Mouse (Mus musculus) left cerebral cortex, postnatal 10 days (tissue): ENCODE measurements around the gene Vstm2b. TPM values are rescaled to one million over a fixed set of nuclear protein-coding genes. Genes with fewer than 3 reads are reported as not detected.

Experiments
- DNase-seq, 2 experiments: peaks; one replicate each; pipeline ENCODE4 v3.0.0; 2021 to 2022; ENCODE audit warnings: low spot score in 2 of 2, mixed read lengths in 1 of 2; ENCODE audit errors: extremely low spot score in 1 of 2
- intact Hi-C: fragments of 180-260 bp; cut with DNase I; formaldehyde crosslinking; loops from one replicate; pipeline ENCODE4 v1.15.1; 2025
- total RNA-seq, 2 experiments: library from RNA; stranded (reverse); gene quantifications; 2 replicates each; pipeline ENCODE4 v1.2.3; 2021

The Vstm2b gene
- 10 to 100 TPM; 67.4 to 76.1 TPM for total RNA-seq

GRCm38 (mm10) chr7:40898096-40898710 is at the start of gene Vstm2b:
TSS of gene Vstm2b (plus strand) at chr7:40898328.
- intact Hi-C loops, result loop anchor here (5.0 to 10.0 kb wide), 2 partner anchors 96 to 623 kb away; no protein-coding TSS in a partner anchor
- peak in 1 of 2 experiments; percentile 56 for DNase-seq

GRCm38 (mm10) chr7:40856088-40856625 is 42.0 kb upstream of the Vstm2b start:
- no peak for DNase-seq
- intact Hi-C loops, result no loop called here

- intact Hi-C loops, result no loop called here
- no peak for DNase-seq
Measured at GRCm38 (mm10) chr7:40873380-40873990, 24.6 kb upstream of the Vstm2b start.

DNA sequence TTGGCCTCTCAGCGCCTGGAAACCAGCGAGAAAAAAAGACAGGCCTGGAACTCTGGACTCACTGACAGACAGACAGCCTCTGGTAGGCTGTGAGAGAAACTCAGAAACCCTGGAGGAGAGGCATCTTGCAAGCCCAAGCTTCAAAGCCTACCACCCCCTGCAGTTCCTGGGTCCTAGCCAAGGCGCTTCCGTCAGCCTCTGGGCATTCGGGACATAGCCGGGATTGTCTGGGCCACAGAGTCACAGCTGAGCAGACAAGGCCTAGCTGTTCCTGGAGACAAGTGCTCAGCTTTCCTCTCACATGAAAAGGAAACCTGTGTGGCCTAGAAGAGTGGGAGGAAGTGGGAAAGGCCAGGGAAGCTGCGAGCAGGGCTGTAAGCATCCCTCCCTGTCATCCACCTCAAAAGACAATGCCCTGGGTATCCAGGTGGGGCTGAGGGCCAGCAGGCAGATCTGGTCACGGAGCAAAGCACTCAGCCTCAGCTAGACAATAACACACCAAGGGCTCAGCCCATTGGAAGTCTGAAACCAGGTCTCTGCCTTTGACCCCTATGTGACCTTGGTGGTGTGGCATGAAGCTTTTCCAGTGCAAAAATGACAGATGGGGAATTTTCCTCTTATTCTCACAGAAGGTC is 13.2 kb upstream of the Vstm2b start:
- peak; percentile 60 to 91 for DNase-seq
- intact Hi-C loops, result no loop called here

DNA sequence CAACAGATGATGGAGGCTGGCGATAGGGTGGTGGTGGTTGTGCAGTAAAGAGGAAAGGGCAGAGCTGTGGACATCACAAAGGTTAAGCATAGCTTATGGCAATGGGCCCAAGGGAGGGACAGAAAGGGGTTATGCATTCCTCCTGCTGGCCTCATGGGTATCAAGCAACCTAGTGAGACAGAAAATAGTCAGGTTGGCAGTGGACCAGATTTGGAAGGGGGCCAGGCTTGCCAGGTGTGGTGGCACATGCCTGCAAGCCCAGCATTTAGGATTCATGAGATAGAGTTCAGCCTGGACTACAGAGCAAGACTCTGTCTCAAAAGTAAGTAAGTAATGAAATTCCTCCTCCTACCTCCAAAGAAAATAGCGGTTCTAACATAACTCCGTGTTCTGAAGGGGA is 9.8 kb upstream of the Vstm2b start:
- intact Hi-C loops, result no loop called here
- peak in 1 of 2 experiments; percentile 48 for DNase-seq

- no peak for DNase-seq
Measured at GRCm38 (mm10) chr7:40896964-40897363, 1.2 kb upstream of the Vstm2b start.

GRCm38 (mm10) chr7:40898711-40899375 is 715 bp downstream of the Vstm2b start:
- intact Hi-C loops, result loop anchor here (5.0 to 10.0 kb wide), 2 partner anchors 97 to 624 kb away; no protein-coding TSS in a partner anchor
- DNase-seq, result peak; percentile 53 to 84

More at GRCm38 (mm10) chr7:40896964-40897363, 1.2 kb upstream of the Vstm2b start:
- intact Hi-C loops, result loop anchor here (5.0 to 10.0 kb wide), 2 partner anchors 95 to 622 kb away; no protein-coding TSS in a partner anchor

DNA sequence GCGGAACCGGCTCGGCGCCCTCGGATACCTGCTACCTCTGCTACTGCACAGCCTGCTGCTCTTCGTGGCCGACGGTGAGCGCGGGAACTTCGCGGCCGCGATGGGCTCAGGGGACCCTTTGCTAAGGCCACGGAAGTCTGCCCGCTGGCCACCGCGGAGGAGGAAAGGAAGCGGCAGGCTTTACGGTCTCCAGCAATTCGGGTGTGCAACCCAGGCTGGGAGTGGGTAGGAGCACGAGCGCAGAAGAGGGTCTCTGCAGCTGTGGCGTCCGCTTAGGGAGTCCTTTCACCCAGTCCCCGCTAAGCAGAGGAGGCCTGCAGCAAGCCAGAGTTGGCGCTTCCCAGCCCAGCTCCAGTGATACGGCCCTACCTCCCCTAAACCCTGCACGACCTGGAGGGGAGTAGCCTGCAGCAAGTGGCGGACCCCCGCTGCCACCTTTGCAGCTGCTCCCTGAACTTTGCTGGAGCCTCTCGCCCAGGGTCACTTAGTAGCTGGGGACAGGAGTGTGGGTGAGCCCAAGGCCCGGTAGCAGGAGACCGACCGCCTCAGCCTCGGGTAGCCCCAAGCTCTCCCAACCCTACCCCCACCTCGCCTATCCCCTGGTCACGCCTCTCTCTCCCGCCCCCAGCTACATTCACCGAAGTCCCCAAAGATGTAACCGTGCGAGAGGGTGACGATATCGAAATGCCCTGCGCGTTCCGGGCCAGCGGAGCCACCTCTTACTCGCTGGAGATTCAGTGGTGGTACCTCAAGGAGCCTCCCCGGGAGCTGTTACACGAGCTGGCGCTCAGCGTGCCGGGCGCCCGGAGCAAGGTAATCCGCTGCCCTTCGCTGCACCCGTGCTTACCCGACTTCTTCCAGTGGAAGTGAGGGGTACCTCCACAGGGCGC is 1.5 kb downstream of the Vstm2b start:
- intact Hi-C loops, result loop anchor here (5.0 to 10.0 kb wide), 3 partner anchors 97 to 827 kb away; no protein-coding TSS in a partner anchor
- DNase-seq, result peak in 1 of 2 experiments; percentile 57

DNA sequence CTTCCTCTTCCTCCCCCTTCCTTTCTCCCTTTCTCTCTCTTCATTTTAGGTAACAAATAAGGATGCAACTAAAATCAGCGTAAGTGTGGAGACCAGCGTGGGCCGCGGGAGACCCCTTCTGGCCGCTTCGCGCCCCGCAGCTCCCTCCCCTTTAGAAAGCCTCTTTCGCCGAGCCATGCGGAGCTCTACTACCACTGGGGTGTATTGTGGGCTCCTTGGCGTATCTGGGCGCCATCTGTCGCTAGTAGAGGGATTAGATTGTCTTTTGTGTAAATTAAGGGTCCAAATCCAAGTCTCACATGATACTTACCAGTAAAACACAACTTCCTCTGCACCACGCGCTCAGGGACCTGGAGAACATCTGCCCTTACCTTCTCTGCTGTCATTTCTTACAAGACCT is 3.1 kb downstream of the Vstm2b start:
- DNase-seq, result peak; percentile 84 to 85
- intact Hi-C loops, result loop anchor here (5.0 kb wide), 1 partner anchor 829 kb away; no protein-coding TSS in a partner anchor

GRCm38 (mm10) chr7:40902506-40902905 is 4.4 kb downstream of the Vstm2b start:
- peak; percentile 40 to 54 for DNase-seq
- intact Hi-C loops, result loop anchor here (5.0 kb wide), 1 partner anchor 830 kb away; no protein-coding TSS in a partner anchor

DNA sequence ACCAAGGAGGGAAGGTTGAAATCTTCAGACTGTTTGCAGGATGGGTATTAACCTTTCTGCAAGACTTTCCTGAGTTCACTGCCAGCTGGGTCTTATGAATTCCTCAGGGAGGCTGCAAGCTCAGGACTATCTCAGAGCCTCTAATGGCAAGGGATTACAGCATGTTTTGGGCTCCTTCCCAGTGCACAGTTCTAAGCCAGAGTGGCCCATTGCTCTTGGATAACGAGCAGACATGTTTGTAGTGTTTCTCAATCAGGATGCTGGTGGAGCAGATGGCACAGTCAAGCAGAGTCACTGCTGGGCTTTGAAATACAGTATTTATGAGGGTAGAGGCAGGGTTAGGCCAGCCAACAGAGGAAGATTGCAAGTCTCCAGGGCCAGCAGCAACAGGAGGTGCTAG is 8.4 kb downstream of the Vstm2b start:
- DNase-seq, result peak in 1 of 2 experiments; percentile 13
- intact Hi-C loops, result no loop called here

DNA sequence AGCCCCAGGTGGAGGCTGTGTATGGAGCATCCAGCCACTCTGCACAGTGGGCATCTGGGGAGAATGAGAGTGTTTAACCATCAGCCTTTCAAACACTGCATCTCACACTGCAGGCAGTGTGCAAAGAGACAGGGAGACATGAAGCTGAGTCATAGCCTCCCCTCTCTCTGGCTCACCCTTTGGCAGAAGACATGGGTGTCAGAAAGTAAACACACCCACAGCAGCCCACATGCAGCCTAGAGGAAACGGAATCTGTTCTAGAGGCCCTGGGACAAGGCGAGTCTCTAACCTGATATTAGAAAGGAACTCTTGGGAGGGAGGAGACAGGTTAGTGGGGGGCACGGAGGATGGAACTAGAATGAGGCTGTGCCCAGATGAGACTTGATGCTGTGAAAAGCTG is 18.6 kb downstream of the Vstm2b start:
- intact Hi-C loops, result no loop called here
- DNase-seq, result no peak

GRCm38 (mm10) chr7:40920118-40920517 is 22.0 kb downstream of the Vstm2b start:
- DNase-seq, result no peak
- intact Hi-C loops, result no loop called here

DNA sequence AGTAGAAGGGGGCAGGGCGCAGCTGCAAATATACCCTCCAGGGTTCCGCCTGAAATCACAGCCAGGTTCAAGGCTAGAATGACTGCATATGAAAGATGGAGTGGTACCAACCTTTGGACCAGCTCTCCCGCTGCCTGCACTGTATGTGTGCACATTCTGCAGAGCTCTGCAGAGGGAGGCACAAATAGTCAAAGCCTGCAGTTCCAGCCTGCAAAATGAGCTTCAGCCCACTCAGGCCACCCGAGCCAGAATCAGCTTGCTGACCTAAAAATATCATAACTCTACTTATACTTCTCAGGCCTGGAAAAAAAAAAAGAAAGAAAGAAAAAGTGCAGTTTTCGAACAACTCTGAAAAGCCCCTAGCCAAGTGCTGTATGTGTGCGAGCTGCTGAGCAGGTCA is 23.2 kb downstream of the Vstm2b start:
- intact Hi-C loops, result no loop called here
- DNase-seq, result no peak

DNA sequence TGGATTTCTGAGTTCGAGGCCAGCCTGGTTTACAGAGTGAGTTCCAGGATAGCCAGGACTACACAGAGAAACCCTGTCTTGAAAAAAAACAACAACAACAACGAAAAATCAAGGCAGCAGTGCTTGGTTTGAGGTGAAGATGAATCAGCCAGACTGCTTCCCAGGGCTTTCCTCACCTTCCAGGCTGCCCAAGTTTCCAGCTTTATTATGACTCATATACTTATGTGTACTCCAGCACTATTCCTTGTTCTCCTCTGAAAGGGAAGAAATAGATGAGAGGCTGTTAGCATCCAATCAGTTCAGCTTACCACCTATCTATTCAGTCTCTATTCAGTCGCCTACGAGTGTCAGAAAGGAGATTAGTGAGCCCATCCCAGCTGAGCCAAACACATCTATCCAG is 24.7 kb downstream of the Vstm2b start:
- no peak for DNase-seq
- intact Hi-C loops, result no loop called here

DNA sequence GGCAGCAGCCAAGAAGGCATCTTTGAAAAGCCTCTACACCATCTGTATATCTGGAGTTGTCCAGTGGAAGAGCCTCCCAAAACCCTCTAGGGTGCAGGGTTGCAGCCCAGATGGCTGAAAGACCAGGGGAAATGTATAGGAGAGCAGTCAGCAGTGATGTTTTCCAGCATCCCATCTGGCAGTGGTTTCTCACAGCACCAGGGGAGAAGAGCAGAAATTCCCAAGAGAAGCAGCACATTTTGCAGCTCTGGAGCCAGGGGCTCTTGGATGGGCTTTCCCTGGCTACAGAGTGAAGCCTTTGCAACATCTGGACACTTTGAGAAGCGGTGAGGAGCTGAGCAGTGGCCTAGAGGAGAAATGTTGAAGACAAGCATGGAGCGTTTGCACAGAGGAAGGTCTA is 30.3 kb downstream of the Vstm2b start:
- no peak for DNase-seq
- intact Hi-C loops, result no loop called here

GRCm38 (mm10) chr7:40936617-40937212 is 38.6 kb downstream of the Vstm2b start:
- intact Hi-C loops, result no loop called here
- no peak for DNase-seq

- DNase-seq, result no peak
- intact Hi-C loops, result no loop called here
Measured at GRCm38 (mm10) chr7:40939371-40939770, 41.2 kb downstream of the Vstm2b start.
